Mouse (Mus musculus): ENCODE measurements at regions not wholly inside any gene's neighbourhood (a gene's known extent, or its start where the extent isn't known, plus 50 kb on each side); places are given as distances from the start of the nearest gene placed in this dataset.

DNA sequence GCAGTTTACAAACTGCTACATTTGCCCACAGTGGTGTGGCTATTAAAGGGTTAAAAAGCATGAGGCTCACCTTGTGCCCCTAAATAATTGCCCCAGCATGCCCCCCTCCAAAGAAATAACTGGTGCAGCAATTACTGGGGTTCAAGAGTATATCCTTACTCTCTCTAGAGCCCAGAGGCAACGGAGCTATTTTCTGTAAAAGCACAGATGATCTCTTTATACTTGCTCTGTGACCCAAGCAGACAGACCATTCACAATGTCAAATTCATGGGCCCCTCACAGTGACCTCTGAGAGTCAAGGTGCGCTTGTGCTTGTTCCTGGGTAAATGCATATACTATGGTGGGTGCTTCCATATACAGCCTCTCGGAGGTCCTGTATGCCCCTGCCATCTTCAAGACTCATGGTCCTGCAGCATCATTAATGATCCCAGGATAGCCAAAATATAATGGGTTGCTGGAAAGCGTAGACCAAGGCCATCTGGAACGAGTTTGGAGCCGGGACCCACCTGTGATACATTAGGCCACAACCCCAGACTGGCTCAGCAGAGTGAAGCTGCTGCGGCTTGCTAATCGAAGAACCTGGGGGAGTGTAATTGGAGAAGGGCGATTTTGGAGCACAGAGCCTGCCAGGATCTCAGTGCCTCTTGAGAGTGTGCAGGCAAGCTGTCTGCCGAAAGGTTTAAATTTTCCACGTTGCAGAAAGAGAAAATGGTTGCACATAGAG is 71.4 kb downstream of the Gm12728 start:
- no peaks in the 10 kb centered on the region for H3K36me3 ChIP-seq (ENCODE audit: control insufficient read depth, insufficient read depth, low read length, poor library complexity, severe bottlenecking)
- no peaks in the 10 kb centered on the region for H3K9me3 ChIP-seq (ENCODE audit: control insufficient read depth, insufficient read depth, low read depth, low read length)
- no peaks in the 10 kb centered on the region for H3K4me1 ChIP-seq (ENCODE audit: control insufficient read depth in 2 of 2, insufficient read depth in 2 of 2, low read length in 2 of 2, poor library complexity in 1 of 2)
- no peak for TF ChIP-seq ZC3H11A (IDR thresholded peaks at IDR 0.05; ENCODE audit: borderline replicate concordance, low read depth, low read length)
- no peak for TF ChIP-seq CHD2 (IDR thresholded peaks at IDR 0.05; ENCODE audit: low read depth, low read length)
- no peak overlapping the region for H3K27ac ChIP-seq (ENCODE audit: insufficient read depth, low read depth, low read length, poor library complexity, severe bottlenecking)
- no peak for DNase-seq (ENCODE audit: low read depth, low spot score)
- H3K4me3 ChIP-seq (ENCODE audit: insufficient read depth in 1 of 2, low read depth in 1 of 2, low read length in 2 of 2, poor library complexity in 1 of 2, severe bottlenecking in 1 of 2): no peak overlapping the region
- H3K9ac ChIP-seq (ENCODE audit: insufficient read depth, low read depth, low read length, poor library complexity, severe bottlenecking): no peak overlapping the region
- in situ Hi-C loops (cut with MboI; ENCODE audit: low sequenced_read_pairs in 2 of 2, unreplicated experiment in 2 of 2): no loop called here

DNA sequence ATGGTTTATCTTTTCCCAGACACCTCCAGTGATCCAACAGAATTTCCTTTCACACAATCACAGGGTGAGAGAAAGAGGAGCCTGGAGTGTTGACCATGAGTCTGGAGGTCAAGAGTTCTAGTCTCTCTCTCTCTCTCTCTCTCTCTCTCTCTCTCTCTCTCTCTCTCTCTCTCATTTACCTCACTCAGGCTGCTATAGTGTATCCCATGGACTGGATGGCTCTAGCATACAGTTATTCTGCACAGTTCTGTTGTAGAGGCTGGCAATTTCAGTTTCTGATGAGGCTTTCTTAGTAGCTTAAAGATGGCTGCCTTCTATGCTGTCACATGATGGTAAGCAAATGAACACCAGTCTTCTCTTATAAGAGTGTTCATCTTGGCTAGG is 72.0 kb downstream of the Gm12728 start:
- H3K9me3 ChIP-seq (ENCODE audit: control insufficient read depth, insufficient read depth, low read depth, low read length): no peaks in the 10 kb centered on the region
- no peak for DNase-seq (ENCODE audit: low read depth, low spot score)
- H3K4me1 ChIP-seq (ENCODE audit: control insufficient read depth in 2 of 2, insufficient read depth in 2 of 2, low read length in 2 of 2, poor library complexity in 1 of 2): no peaks in the 10 kb centered on the region
- no peaks in the 10 kb centered on the region for H3K36me3 ChIP-seq (ENCODE audit: control insufficient read depth, insufficient read depth, low read length, poor library complexity, severe bottlenecking)
- H3K27ac ChIP-seq (ENCODE audit: insufficient read depth, low read depth, low read length, poor library complexity, severe bottlenecking): no peak overlapping the region
- TF ChIP-seq MAFK (IDR thresholded peaks at IDR 0.05; ENCODE audit: insufficient read depth, low read depth, low read length): no peak
- TF ChIP-seq HCFC1 (IDR thresholded peaks at IDR 0.05; ENCODE audit: borderline replicate concordance, insufficient read depth, low read length): no peak
- no peak for TF ChIP-seq ZNF384 (IDR thresholded peaks at IDR 0.05; ENCODE audit: low read depth, low read length)
- no peak for TF ChIP-seq CHD2 (IDR thresholded peaks at IDR 0.05; ENCODE audit: low read depth, low read length)
- no peak for TF ChIP-seq ZC3H11A (IDR thresholded peaks at IDR 0.05; ENCODE audit: borderline replicate concordance, low read depth, low read length)
- in situ Hi-C loops (cut with MboI; ENCODE audit: low sequenced_read_pairs in 2 of 2, unreplicated experiment in 2 of 2): no loop called here
- H3K9ac ChIP-seq (ENCODE audit: insufficient read depth, low read depth, low read length, poor library complexity, severe bottlenecking): no peak overlapping the region
- H3K4me3 ChIP-seq (ENCODE audit: insufficient read depth in 1 of 2, low read depth in 1 of 2, low read length in 2 of 2, poor library complexity in 1 of 2, severe bottlenecking in 1 of 2): no peak overlapping the region

DNA sequence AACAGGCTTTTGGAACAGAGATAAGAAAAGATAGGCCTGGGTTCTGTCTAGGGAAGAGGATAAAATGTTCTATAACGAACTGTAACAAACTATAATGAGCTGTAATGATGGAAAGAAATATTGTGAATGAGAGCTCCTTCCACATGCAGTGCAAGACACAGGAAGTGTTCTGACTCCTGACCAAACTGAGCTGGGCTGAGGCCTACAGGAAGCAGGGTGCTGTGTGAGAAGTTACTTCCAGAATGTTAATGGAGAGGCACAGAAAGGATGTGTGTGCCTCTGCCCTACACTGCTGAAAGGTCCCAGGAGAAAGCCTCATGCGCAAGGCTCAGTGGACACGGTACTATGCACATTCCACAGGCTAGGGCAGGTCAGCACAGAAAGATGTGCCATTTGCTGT is 80.8 kb downstream of the Gm12728 start:
- in situ Hi-C loops (cut with MboI; ENCODE audit: low sequenced_read_pairs in 2 of 2, unreplicated experiment in 2 of 2): no loop called here
- Histone ChIP-seq H3K36me3 (ENCODE audit: control insufficient read depth, insufficient read depth, low read length, poor library complexity, severe bottlenecking) (no peaks in the 10 kb centered on the region), H3K4me3 (ENCODE audit: insufficient read depth in 1 of 2, low read depth in 1 of 2, low read length in 2 of 2, poor library complexity in 1 of 2, severe bottlenecking in 1 of 2) (no peak overlapping the region), H3K9me3 (ENCODE audit: control insufficient read depth, insufficient read depth, low read depth, low read length) (no peaks in the 10 kb centered on the region), H3K27ac (ENCODE audit: insufficient read depth, low read depth, low read length, poor library complexity, severe bottlenecking) (no peak overlapping the region), H3K4me1 (ENCODE audit: control insufficient read depth in 2 of 2, insufficient read depth in 2 of 2, low read length in 2 of 2, poor library complexity in 1 of 2) (no peaks in the 10 kb centered on the region), H3K9ac (ENCODE audit: insufficient read depth, low read depth, low read length, poor library complexity, severe bottlenecking) (no peak overlapping the region)
- TF ChIP-seq ZNF384 (IDR thresholded peaks at IDR 0.05; ENCODE audit: low read depth, low read length) (no peak), MAFK (IDR thresholded peaks at IDR 0.05; ENCODE audit: insufficient read depth, low read depth, low read length) (no peak), CHD2 (IDR thresholded peaks at IDR 0.05; ENCODE audit: low read depth, low read length) (no peak), HCFC1 (IDR thresholded peaks at IDR 0.05; ENCODE audit: borderline replicate concordance, insufficient read depth, low read length) (no peak), ZC3H11A (IDR thresholded peaks at IDR 0.05; ENCODE audit: borderline replicate concordance, low read depth, low read length) (no peak)
- DNase-seq (ENCODE audit: low read depth, low spot score): no peak

DNA sequence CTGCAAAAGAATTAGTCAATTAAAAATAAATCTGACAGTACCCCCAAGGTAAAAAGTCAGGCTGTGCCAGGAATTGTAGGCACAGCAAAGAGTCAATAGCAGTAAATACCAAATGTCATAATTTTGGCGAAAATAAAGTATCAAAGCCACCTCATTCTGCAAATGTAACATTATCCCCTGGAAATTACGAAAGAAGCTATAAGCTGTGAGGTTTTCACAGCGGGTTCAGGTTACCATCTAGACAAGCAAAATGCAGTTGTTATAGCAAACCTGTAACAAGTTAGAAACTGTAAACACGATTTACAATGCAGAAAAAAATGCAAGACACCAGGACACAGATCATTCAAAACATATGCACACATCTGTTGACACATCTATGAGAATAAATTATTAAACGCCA is 87.6 kb downstream of the Gm12728 start:
- H3K9ac ChIP-seq (ENCODE audit: insufficient read depth, low read depth, low read length, poor library complexity, severe bottlenecking): no peak overlapping the region
- no peak for DNase-seq (ENCODE audit: low read depth, low spot score)
- no peaks in the 10 kb centered on the region for H3K36me3 ChIP-seq (ENCODE audit: control insufficient read depth, insufficient read depth, low read length, poor library complexity, severe bottlenecking)
- H3K9me3 ChIP-seq (ENCODE audit: control insufficient read depth, insufficient read depth, low read depth, low read length): no peaks in the 10 kb centered on the region
- no peak overlapping the region for H3K27ac ChIP-seq (ENCODE audit: insufficient read depth, low read depth, low read length, poor library complexity, severe bottlenecking)
- H3K4me3 ChIP-seq (ENCODE audit: insufficient read depth in 1 of 2, low read depth in 1 of 2, low read length in 2 of 2, poor library complexity in 1 of 2, severe bottlenecking in 1 of 2): no peak overlapping the region
- TF ChIP-seq ZNF384 (IDR thresholded peaks at IDR 0.05; ENCODE audit: low read depth, low read length): no peak
- no peak for TF ChIP-seq ZC3H11A (IDR thresholded peaks at IDR 0.05; ENCODE audit: borderline replicate concordance, low read depth, low read length)
- TF ChIP-seq MAFK (IDR thresholded peaks at IDR 0.05; ENCODE audit: insufficient read depth, low read depth, low read length): no peak
- TF ChIP-seq HCFC1 (IDR thresholded peaks at IDR 0.05; ENCODE audit: borderline replicate concordance, insufficient read depth, low read length): no peak
- no peak for TF ChIP-seq CHD2 (IDR thresholded peaks at IDR 0.05; ENCODE audit: low read depth, low read length)
- H3K4me1 ChIP-seq (ENCODE audit: control insufficient read depth in 2 of 2, insufficient read depth in 2 of 2, low read length in 2 of 2, poor library complexity in 1 of 2): no peaks in the 10 kb centered on the region
- in situ Hi-C loops (cut with MboI; ENCODE audit: low sequenced_read_pairs in 2 of 2, unreplicated experiment in 2 of 2): no loop called here

DNA sequence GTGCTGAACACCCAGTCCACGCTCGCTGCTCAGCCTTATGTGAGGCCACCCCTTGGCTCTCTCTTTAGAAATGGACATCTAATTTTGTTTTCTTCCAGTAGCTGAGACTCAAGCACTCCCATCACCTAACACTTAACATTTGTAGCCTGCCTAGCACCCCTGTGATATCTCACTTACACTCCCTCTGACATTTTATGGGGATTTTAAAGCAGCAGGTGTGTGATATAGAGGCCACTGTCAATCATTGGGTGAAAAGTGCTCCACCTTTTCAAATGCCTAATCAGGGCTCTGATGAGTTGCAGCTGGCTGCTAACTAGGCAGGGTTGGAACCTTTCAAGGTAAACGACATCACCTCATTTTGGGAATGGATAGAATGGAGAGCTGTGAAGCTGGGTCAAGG is 90.2 kb downstream of the Gm12728 start:
- in situ Hi-C loops (cut with MboI; ENCODE audit: low sequenced_read_pairs in 2 of 2, unreplicated experiment in 2 of 2): no loop called here
- no peak overlapping the region for H3K27ac ChIP-seq (ENCODE audit: insufficient read depth, low read depth, low read length, poor library complexity, severe bottlenecking)
- H3K9ac ChIP-seq (ENCODE audit: insufficient read depth, low read depth, low read length, poor library complexity, severe bottlenecking): no peak overlapping the region
- DNase-seq (ENCODE audit: low read depth, low spot score): no peak
- no peak overlapping the region for H3K4me3 ChIP-seq (ENCODE audit: insufficient read depth in 1 of 2, low read depth in 1 of 2, low read length in 2 of 2, poor library complexity in 1 of 2, severe bottlenecking in 1 of 2)
- TF ChIP-seq ZC3H11A (IDR thresholded peaks at IDR 0.05; ENCODE audit: borderline replicate concordance, low read depth, low read length) (no peak), HCFC1 (IDR thresholded peaks at IDR 0.05; ENCODE audit: borderline replicate concordance, insufficient read depth, low read length) (no peak), MAFK (IDR thresholded peaks at IDR 0.05; ENCODE audit: insufficient read depth, low read depth, low read length) (no peak), ZNF384 (IDR thresholded peaks at IDR 0.05; ENCODE audit: low read depth, low read length) (no peak), CHD2 (IDR thresholded peaks at IDR 0.05; ENCODE audit: low read depth, low read length) (no peak)
- H3K4me1 ChIP-seq (ENCODE audit: control insufficient read depth in 2 of 2, insufficient read depth in 2 of 2, low read length in 2 of 2, poor library complexity in 1 of 2): no peaks in the 10 kb centered on the region
- H3K36me3 ChIP-seq (ENCODE audit: control insufficient read depth, insufficient read depth, low read length, poor library complexity, severe bottlenecking): no peaks in the 10 kb centered on the region
- H3K9me3 ChIP-seq (ENCODE audit: control insufficient read depth, insufficient read depth, low read depth, low read length): no peaks in the 10 kb centered on the region
